Mouse (Mus musculus): Measurements from ENCODE around the gene Mef2a. TPM values are rescaled to one million over a fixed set of nuclear protein-coding genes. Genes with fewer than 3 reads are reported as not detected.

The Mef2a gene
- polyA plus RNA-seq, 1 experiment from 2014 or later: 31.6 TPM

DNA sequence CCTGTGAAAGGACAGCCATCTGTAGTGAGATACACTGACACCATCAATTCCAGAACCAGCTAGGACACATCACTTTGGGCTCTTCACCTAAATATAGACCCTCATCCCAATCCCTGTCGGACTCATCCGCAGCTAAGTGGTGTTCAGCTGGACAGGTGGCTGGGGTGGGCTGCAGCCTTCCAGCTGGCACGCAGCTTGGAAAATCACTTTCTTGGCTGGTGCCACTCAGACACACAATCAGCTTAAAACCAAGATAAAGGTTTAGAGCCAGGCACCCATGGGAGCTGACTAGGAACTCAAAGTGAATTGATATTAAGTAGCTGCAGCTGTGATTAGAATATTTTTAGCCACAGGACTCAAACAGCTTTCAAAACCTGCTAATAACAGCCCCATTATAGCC, 142.4 kb downstream of the Mef2a start:
- Histone ChIP-seq H3K27me3 (ENCODE audit: control insufficient read depth, insufficient read depth, low read length) (no peaks in the 10 kb centered on the region), H3K4me3 (ENCODE audit: low read depth, low read length) (no peak overlapping the region), H3K36me3 (ENCODE audit: control insufficient read depth, insufficient read depth, low read length) (peaks cover 2% of the 10 kb centered on the region; the same call in 1 of the 2 replicates), H3K27ac (ENCODE audit: low read depth, low read length) (no peak overlapping the region), H3K4me1 (ENCODE audit: control insufficient read depth, insufficient read depth, low read length) (no peaks in the 10 kb centered on the region), H3K4me2 (ENCODE audit: low read depth) (no peak overlapping the region), H3K9me3 (ENCODE audit: control insufficient read depth, low read length) (no peaks in the 10 kb centered on the region), H3K9ac (ENCODE audit: low read length) (no peak overlapping the region)
- 91% methylated on average over 3 of the region's 3 CpGs for WGBS
- no peak for ATAC-seq (ENCODE audit: insufficient read depth, low FRiP score, low TSS enrichment)
- no peak for DNase-seq (ENCODE audit: low spot score)

DNA sequence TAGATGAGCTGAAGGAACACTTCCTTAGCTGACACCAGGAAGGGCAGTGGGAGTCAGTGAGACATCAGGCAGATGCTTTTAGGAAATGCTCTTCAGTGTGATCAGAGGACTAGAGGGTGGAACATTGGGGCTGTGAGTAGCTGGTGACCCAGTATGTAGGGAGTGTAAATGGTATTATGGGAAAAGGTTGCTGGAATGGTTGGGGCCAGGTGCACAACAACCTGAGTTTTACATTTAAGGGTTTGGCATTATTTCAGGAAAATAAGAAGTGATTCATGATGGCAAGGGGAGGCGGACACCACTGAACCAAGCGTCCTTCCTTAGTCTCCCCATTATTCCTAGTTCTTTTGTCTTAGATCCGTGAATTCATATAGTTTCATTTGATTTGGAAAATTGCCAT, 143.0 kb downstream of the Mef2a start:
- no peak overlapping the region for H3K9ac ChIP-seq (ENCODE audit: low read length)
- peaks cover 2% of the 10 kb centered on the region; the same call in 1 of the 2 replicates for H3K36me3 ChIP-seq (ENCODE audit: control insufficient read depth, insufficient read depth, low read length)
- H3K9me3 ChIP-seq (ENCODE audit: control insufficient read depth, low read length): no peaks in the 10 kb centered on the region
- no peak overlapping the region for H3K27ac ChIP-seq (ENCODE audit: low read depth, low read length)
- ATAC-seq (ENCODE audit: insufficient read depth, low FRiP score, low TSS enrichment) (no peak), DNase-seq (ENCODE audit: low spot score) (no peak)
- H3K4me1 ChIP-seq (ENCODE audit: control insufficient read depth, insufficient read depth, low read length): no peaks in the 10 kb centered on the region
- 90% methylated on average over 3 of the region's 3 CpGs for WGBS
- no peaks in the 10 kb centered on the region for H3K27me3 ChIP-seq (ENCODE audit: control insufficient read depth, insufficient read depth, low read length)
- no peak overlapping the region for H3K4me3 ChIP-seq (ENCODE audit: low read depth, low read length)
- no peak overlapping the region for H3K4me2 ChIP-seq (ENCODE audit: low read depth)

DNA sequence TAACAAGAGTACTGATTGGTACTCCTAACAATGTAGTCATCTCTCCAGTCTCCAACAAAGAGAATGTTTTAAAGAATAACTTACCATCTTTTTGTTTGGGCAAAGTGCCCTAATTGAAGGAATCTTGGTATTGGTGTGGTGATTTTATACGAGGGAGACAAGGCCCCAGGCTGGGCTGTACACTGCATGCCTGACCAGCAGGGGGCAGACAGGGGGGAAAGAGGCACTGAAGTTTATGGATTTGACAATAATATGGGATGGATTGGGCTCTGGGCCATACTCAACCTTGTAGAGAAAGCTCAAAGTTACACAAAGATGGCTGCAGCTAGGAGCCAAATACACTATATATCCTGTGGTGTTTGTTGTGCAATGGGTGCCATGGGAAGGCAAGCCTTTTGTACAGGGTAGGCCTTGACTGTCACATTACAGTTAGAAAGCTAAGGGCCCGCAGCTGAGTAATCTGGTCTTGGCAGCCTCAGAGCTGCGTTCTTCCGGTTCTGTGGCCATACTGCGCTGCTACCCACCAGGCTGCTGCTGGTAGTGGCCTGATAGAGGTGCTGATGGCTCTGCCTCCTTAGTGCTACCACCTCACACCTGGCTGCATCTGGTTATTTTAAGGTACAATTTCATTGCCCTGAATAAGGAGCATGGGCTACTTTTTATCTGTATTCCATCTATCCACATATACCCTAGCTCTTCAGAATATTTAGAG, 143.6 kb downstream of the Mef2a start:
- Histone ChIP-seq H3K27ac (ENCODE audit: low read depth, low read length) (no peak overlapping the region), H3K4me2 (ENCODE audit: low read depth) (no peak overlapping the region), H3K4me1 (ENCODE audit: control insufficient read depth, insufficient read depth, low read length) (no peaks in the 10 kb centered on the region), H3K36me3 (ENCODE audit: control insufficient read depth, insufficient read depth, low read length) (peaks cover 2% of the 10 kb centered on the region; the same call in 1 of the 2 replicates), H3K4me3 (ENCODE audit: low read depth, low read length) (no peak overlapping the region), H3K9me3 (ENCODE audit: control insufficient read depth, low read length) (no peaks in the 10 kb centered on the region), H3K9ac (ENCODE audit: low read length) (no peak overlapping the region), H3K27me3 (ENCODE audit: control insufficient read depth, insufficient read depth, low read length) (no peaks in the 10 kb centered on the region)
- DNase-seq (ENCODE audit: low spot score) (peak; percentile 56), ATAC-seq (ENCODE audit: insufficient read depth, low FRiP score, low TSS enrichment) (no peak)
- 81% methylated on average over 5 of the region's 5 CpGs for WGBS

- DNase-seq (ENCODE audit: low spot score) (no peak), ATAC-seq (ENCODE audit: insufficient read depth, low FRiP score, low TSS enrichment) (no peak)
- Histone ChIP-seq H3K9me3 (ENCODE audit: control insufficient read depth, low read length) (no peaks in the 10 kb centered on the region), H3K27me3 (ENCODE audit: control insufficient read depth, insufficient read depth, low read length) (no peaks in the 10 kb centered on the region), H3K4me2 (ENCODE audit: low read depth) (no peak overlapping the region), H3K36me3 (ENCODE audit: control insufficient read depth, insufficient read depth, low read length) (peaks cover 2% of the 10 kb centered on the region; the same call in 1 of the 2 replicates), H3K27ac (ENCODE audit: low read depth, low read length) (no peak overlapping the region), H3K4me3 (ENCODE audit: low read depth, low read length) (no peak overlapping the region), H3K9ac (ENCODE audit: low read length) (no peak overlapping the region), H3K4me1 (ENCODE audit: control insufficient read depth, insufficient read depth, low read length) (0 out of 2 replicates have a peak, but pooled peaks cover under 1% of the 10 kb centered on the region)
- 66% methylated on average over 3 of the region's 3 CpGs for WGBS
Measured at GRCm38 (mm10) chr7:67228390-67228789, 144.3 kb downstream of the Mef2a start.

DNA sequence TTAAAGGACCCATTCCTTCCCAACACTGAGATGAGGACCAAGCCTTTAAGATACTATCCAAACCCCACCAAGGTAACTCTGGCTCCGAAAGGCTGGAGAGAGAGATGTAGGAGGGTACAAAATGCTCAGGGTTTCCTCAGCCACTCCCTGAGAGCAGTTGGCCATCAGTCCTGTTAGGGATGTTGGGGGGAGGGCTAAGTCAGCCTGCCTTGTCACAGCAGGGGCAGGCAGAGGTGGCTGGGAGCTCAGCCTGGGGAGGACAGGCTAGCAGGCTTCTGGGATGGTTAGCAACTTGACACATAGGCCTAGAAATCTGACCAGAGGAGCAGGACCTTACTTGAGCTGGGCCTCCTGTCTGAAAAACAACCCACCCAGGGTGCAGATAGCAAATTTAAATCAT, 145.1 kb downstream of the Mef2a start:
- Histone ChIP-seq H3K9ac (ENCODE audit: low read length) (no peak overlapping the region), H3K36me3 (ENCODE audit: control insufficient read depth, insufficient read depth, low read length) (peaks cover 2% of the 10 kb centered on the region; the same call in 1 of the 2 replicates), H3K27me3 (ENCODE audit: control insufficient read depth, insufficient read depth, low read length) (no peaks in the 10 kb centered on the region), H3K4me3 (ENCODE audit: low read depth, low read length) (no peak overlapping the region), H3K27ac (ENCODE audit: low read depth, low read length) (no peak overlapping the region), H3K4me2 (ENCODE audit: low read depth) (no peak overlapping the region), H3K4me1 (ENCODE audit: control insufficient read depth, insufficient read depth, low read length) (0 out of 2 replicates have a peak, but pooled peaks cover 4% of the 10 kb centered on the region), H3K9me3 (ENCODE audit: control insufficient read depth, low read length) (no peaks in the 10 kb centered on the region)
- no peak for DNase-seq (ENCODE audit: low spot score)
- WGBS: 89% methylated on average over 1 of the region's 1 CpGs
- no peak for ATAC-seq (ENCODE audit: insufficient read depth, low FRiP score, low TSS enrichment)

GRCm38 (mm10) chr7:67225943-67226625, 146.6 kb downstream of the Mef2a start:
- H3K9me3 ChIP-seq (ENCODE audit: control insufficient read depth, low read length): no peaks in the 10 kb centered on the region
- WGBS: 95% methylated on average over 15 of the region's 15 CpGs
- ATAC-seq (ENCODE audit: insufficient read depth, low FRiP score, low TSS enrichment) (no peak), DNase-seq (ENCODE audit: low spot score) (no peak)
- H3K36me3 ChIP-seq (ENCODE audit: control insufficient read depth, insufficient read depth, low read length): peaks cover 2% of the 10 kb centered on the region; the same call in 1 of the 2 replicates
- H3K27me3 ChIP-seq (ENCODE audit: control insufficient read depth, insufficient read depth, low read length): no peaks in the 10 kb centered on the region
- no peak overlapping the region for H3K9ac ChIP-seq (ENCODE audit: low read length)
- no peak overlapping the region for H3K4me2 ChIP-seq (ENCODE audit: low read depth)
- H3K4me1 ChIP-seq (ENCODE audit: control insufficient read depth, insufficient read depth, low read length): 0 out of 2 replicates have a peak, but pooled peaks cover 4% of the 10 kb centered on the region
- no peak overlapping the region for H3K4me3 ChIP-seq (ENCODE audit: low read depth, low read length)
- H3K27ac ChIP-seq (ENCODE audit: low read depth, low read length): no peak overlapping the region

- Histone ChIP-seq H3K9ac (ENCODE audit: low read length) (peak within 1 kb of the TSS; percentile 79), H3K27ac (ENCODE audit: low read depth, low read length) (no peak within 1 kb of the TSS), H3K4me2 (ENCODE audit: low read depth) (peak within 1 kb of the TSS; percentile 82), H3K9me3 (ENCODE audit: control insufficient read depth, low read length) (no peaks in the 10 kb centered on the region), H3K4me3 (ENCODE audit: low read depth, low read length) (peak within 1 kb of the TSS; percentile 79), H3K27me3 (ENCODE audit: control insufficient read depth, insufficient read depth, low read length) (no peaks in the 10 kb centered on the region), H3K36me3 (ENCODE audit: control insufficient read depth, insufficient read depth, low read length) (peaks cover 2% of the 10 kb centered on the region; the same call in 1 of the 2 replicates), H3K4me1 (ENCODE audit: control insufficient read depth, insufficient read depth, low read length) (0 out of 2 replicates have a peak, but pooled peaks cover 4% of the 10 kb centered on the region)
- peak; percentile 95 for DNase-seq (ENCODE audit: low spot score)
- peak; percentile 99 for ATAC-seq (ENCODE audit: insufficient read depth, low FRiP score, low TSS enrichment)
- 5% methylated on average over 28 of the region's 31 CpGs for WGBS
Measured at GRCm38 (mm10) chr7:67222220-67222862, 150.3 kb downstream of the Mef2a start, which contains the start of gene Lysmd4. Gene Lysmd4 (plus strand): TSS chr7:67222544.

- 75% methylated on average over 3 of the region's 3 CpGs for WGBS
- no peak overlapping the region for H3K9ac ChIP-seq (ENCODE audit: low read length)
- no peaks in the 10 kb centered on the region for H3K27me3 ChIP-seq (ENCODE audit: control insufficient read depth, insufficient read depth, low read length)
- no peaks in the 10 kb centered on the region for H3K4me1 ChIP-seq (ENCODE audit: control insufficient read depth, insufficient read depth, low read length)
- DNase-seq (ENCODE audit: low spot score): peak; percentile 57
- H3K4me3 ChIP-seq (ENCODE audit: low read depth, low read length): no peak overlapping the region
- no peak overlapping the region for H3K4me2 ChIP-seq (ENCODE audit: low read depth)
- H3K27ac ChIP-seq (ENCODE audit: low read depth, low read length): no peak overlapping the region
- no peaks in the 10 kb centered on the region for H3K36me3 ChIP-seq (ENCODE audit: control insufficient read depth, insufficient read depth, low read length)
- ATAC-seq (ENCODE audit: insufficient read depth, low FRiP score, low TSS enrichment): no peak
- no peaks in the 10 kb centered on the region for H3K9me3 ChIP-seq (ENCODE audit: control insufficient read depth, low read length)
Measured at GRCm38 (mm10) chr7:67217025-67217424, 155.6 kb downstream of the Mef2a start.

Data from neural tube, embryonic 11.5 days (tissue).